Mouse (Mus musculus): ENCODE measurements at regions not wholly inside any gene's neighbourhood (a gene's known extent, or its start where the extent isn't known, plus 50 kb on each side); places are given as distances from the start of the nearest gene placed in this dataset.

- Histone ChIP-seq H3K9ac (ENCODE audit: low read depth, low read length) (no peak overlapping the region), H3K4me1 (replicated peaks; ENCODE audit: control insufficient read depth, insufficient read depth, low read length) (no peaks in the 10 kb centered on the region), H3K9me3 (ENCODE audit: control insufficient read depth) (no peaks in the 10 kb centered on the region), H3K36me3 (ENCODE audit: control insufficient read depth, insufficient read depth) (no peaks in the 10 kb centered on the region), H3K4me3 (ENCODE audit: low read depth, low read length) (no peak overlapping the region), H3K4me2 (replicated peaks; ENCODE audit: low read depth) (no peak overlapping the region), H3K27ac (ENCODE audit: low read depth, low read length) (no peak overlapping the region), H3K27me3 (replicated peaks; ENCODE audit: control insufficient read depth, insufficient read depth, low read length) (0 out of 2 replicates have a peak, but pooled peaks cover 3% of the 10 kb centered on the region)
- no peak for ATAC-seq
- no peak for TF ChIP-seq CTCF (IDR thresholded peaks at IDR 0.05; ENCODE audit: low read depth)
- WGBS = 80% methylated on average over 1 of the region's 1 CpGs
Measured at GRCm38 (mm10) chr5:43361026-43361425, 128.1 kb downstream of the Cpeb2 start.

- TF ChIP-seq CTCF (IDR thresholded peaks at IDR 0.05; ENCODE audit: low read depth) = no peak
- H3K4me2 ChIP-seq (replicated peaks; ENCODE audit: low read depth) = no peak overlapping the region
- H3K9me3 ChIP-seq (ENCODE audit: control insufficient read depth) = no peaks in the 10 kb centered on the region
- H3K27ac ChIP-seq (ENCODE audit: low read depth, low read length) = no peak overlapping the region
- no peaks in the 10 kb centered on the region for H3K36me3 ChIP-seq (ENCODE audit: control insufficient read depth, insufficient read depth)
- ATAC-seq = no peak
- H3K9ac ChIP-seq (ENCODE audit: low read depth, low read length) = no peak overlapping the region
- no peaks in the 10 kb centered on the region for H3K4me1 ChIP-seq (replicated peaks; ENCODE audit: control insufficient read depth, insufficient read depth, low read length)
- 85% methylated on average over 1 of the region's 1 CpGs for WGBS
- H3K27me3 ChIP-seq (replicated peaks; ENCODE audit: control insufficient read depth, insufficient read depth, low read length) = no peaks in the 10 kb centered on the region
- no peak overlapping the region for H3K4me3 ChIP-seq (ENCODE audit: low read depth, low read length)
Measured at GRCm38 (mm10) chr5:43372385-43372784, 139.4 kb downstream of the Cpeb2 start.

- Histone ChIP-seq H3K9me3 (ENCODE audit: control insufficient read depth) (no peaks in the 10 kb centered on the region), H3K9ac (ENCODE audit: low read depth, low read length) (no peak overlapping the region), H3K36me3 (ENCODE audit: control insufficient read depth, insufficient read depth) (no peaks in the 10 kb centered on the region), H3K4me2 (replicated peaks; ENCODE audit: low read depth) (no peak overlapping the region), H3K4me3 (ENCODE audit: low read depth, low read length) (no peak overlapping the region), H3K27me3 (replicated peaks; ENCODE audit: control insufficient read depth, insufficient read depth, low read length) (no peaks in the 10 kb centered on the region), H3K27ac (ENCODE audit: low read depth, low read length) (no peak overlapping the region), H3K4me1 (replicated peaks; ENCODE audit: control insufficient read depth, insufficient read depth, low read length) (no peaks in the 10 kb centered on the region)
- 44% methylated on average over 3 of the region's 3 CpGs for WGBS
- no peak for TF ChIP-seq CTCF (IDR thresholded peaks at IDR 0.05; ENCODE audit: low read depth)
- ATAC-seq = no peak
Measured at GRCm38 (mm10) chr5:43384689-43385375, 130.5 kb upstream of the C1qtnf7 start.

- 42% methylated on average over 2 of the region's 2 CpGs for WGBS
- Histone ChIP-seq H3K9me3 (ENCODE audit: control insufficient read depth) (no peaks in the 10 kb centered on the region), H3K9ac (ENCODE audit: low read depth, low read length) (no peak overlapping the region), H3K4me2 (replicated peaks; ENCODE audit: low read depth) (no peak overlapping the region), H3K4me1 (replicated peaks; ENCODE audit: control insufficient read depth, insufficient read depth, low read length) (no peaks in the 10 kb centered on the region), H3K36me3 (ENCODE audit: control insufficient read depth, insufficient read depth) (no peaks in the 10 kb centered on the region), H3K4me3 (ENCODE audit: low read depth, low read length) (no peak overlapping the region), H3K27me3 (replicated peaks; ENCODE audit: control insufficient read depth, insufficient read depth, low read length) (no peaks in the 10 kb centered on the region), H3K27ac (ENCODE audit: low read depth, low read length) (no peak overlapping the region)
- no peak for TF ChIP-seq CTCF (IDR thresholded peaks at IDR 0.05; ENCODE audit: low read depth)
- no peak for ATAC-seq
Measured at GRCm38 (mm10) chr5:43390997-43391396, 124.3 kb upstream of the C1qtnf7 start.

- WGBS = 8% methylated on average over 3 of the region's 3 CpGs
- no peaks in the 10 kb centered on the region for H3K4me1 ChIP-seq (replicated peaks; ENCODE audit: control insufficient read depth, insufficient read depth, low read length)
- H3K36me3 ChIP-seq (ENCODE audit: control insufficient read depth, insufficient read depth) = no peaks in the 10 kb centered on the region
- H3K9ac ChIP-seq (ENCODE audit: low read depth, low read length) = no peak overlapping the region
- no peak overlapping the region for H3K27ac ChIP-seq (ENCODE audit: low read depth, low read length)
- TF ChIP-seq CTCF (IDR thresholded peaks at IDR 0.05; ENCODE audit: low read depth) = peak; percentile 83
- no peak overlapping the region for H3K4me2 ChIP-seq (replicated peaks; ENCODE audit: low read depth)
- no peaks in the 10 kb centered on the region for H3K9me3 ChIP-seq (ENCODE audit: control insufficient read depth)
- H3K4me3 ChIP-seq (ENCODE audit: low read depth, low read length) = no peak overlapping the region
- 0 out of 2 replicates have a peak, but pooled peaks have one; percentile 31 for ATAC-seq
- no peaks in the 10 kb centered on the region for H3K27me3 ChIP-seq (replicated peaks; ENCODE audit: control insufficient read depth, insufficient read depth, low read length)
Measured at GRCm38 (mm10) chr5:43391412-43392029, 123.8 kb upstream of the C1qtnf7 start.

- Histone ChIP-seq H3K9ac (ENCODE audit: low read depth, low read length) (no peak overlapping the region), H3K27me3 (replicated peaks; ENCODE audit: control insufficient read depth, insufficient read depth, low read length) (no peaks in the 10 kb centered on the region), H3K4me1 (replicated peaks; ENCODE audit: control insufficient read depth, insufficient read depth, low read length) (no peaks in the 10 kb centered on the region), H3K36me3 (ENCODE audit: control insufficient read depth, insufficient read depth) (no peaks in the 10 kb centered on the region), H3K9me3 (ENCODE audit: control insufficient read depth) (no peaks in the 10 kb centered on the region), H3K4me3 (ENCODE audit: low read depth, low read length) (no peak overlapping the region), H3K27ac (ENCODE audit: low read depth, low read length) (no peak overlapping the region), H3K4me2 (replicated peaks; ENCODE audit: low read depth) (no peak overlapping the region)
- ATAC-seq = no peak
- TF ChIP-seq CTCF (IDR thresholded peaks at IDR 0.05; ENCODE audit: low read depth) = no peak
- WGBS = 72% methylated on average over 8 of the region's 8 CpGs
Measured at GRCm38 (mm10) chr5:43392908-43393545, 122.3 kb upstream of the C1qtnf7 start.

Measured in intestine, postnatal 0 days (tissue).